Mouse (Mus musculus) kidney, embryonic 14.5 days (tissue): Measurements from ENCODE around the gene Chrm1. TPM values are rescaled to one million over a fixed set of nuclear protein-coding genes. Genes with fewer than 3 reads are reported as not detected.

Experiments
- ATAC-seq: fragments of 200-750 bp; cut with Nextera tagmentation; 2 replicates; pipeline ENCODE4 v1.8.0; 2017; ENCODE audit warnings: moderate number of reproducible peaks, mild to moderate bottlenecking, moderate TSS enrichment, moderate library complexity; ENCODE audit not compliant: low FRiP score, low TSS enrichment
- H3K27ac ChIP-seq: fragments of 300-500 bp; sonication (generic); 2 replicates; pipeline ENCODE4 v1.5.1; 2014; ENCODE audit warnings: low read depth, mild to moderate bottlenecking, low read length, moderate library complexity, mixed read lengths
- H3K27me3 ChIP-seq: fragments of 300-500 bp; sonication (generic); 2 replicates; pipeline ENCODE4 v1.6.1; 2014; ENCODE audit warnings: mild to moderate bottlenecking, low read length; ENCODE audit not compliant: control insufficient read depth, insufficient read depth
- H3K36me3 ChIP-seq: fragments of 300-500 bp; sonication (generic); 2 replicates; pipeline ENCODE4 v1.6.1; 2014; ENCODE audit warnings: low read length, mixed read lengths; ENCODE audit not compliant: control insufficient read depth, insufficient read depth
- H3K4me1 ChIP-seq: fragments of 300-500 bp; sonication (generic); 2 replicates; pipeline ENCODE4 v1.6.1; 2014; ENCODE audit warnings: low read length, mixed read lengths; ENCODE audit not compliant: control insufficient read depth, insufficient read depth
- H3K4me2 ChIP-seq: fragments of 300-500 bp; sonication (generic); replicated peaks from 2 replicates; pipeline ENCODE4 v1.6.1; 2014; ENCODE audit warnings: low read depth, mild to moderate bottlenecking, low read length
- H3K4me3 ChIP-seq: fragments of 300-500 bp; sonication (generic); 2 replicates; pipeline ENCODE4 v1.5.1; 2014; ENCODE audit warnings: mild to moderate bottlenecking, low read length
- H3K9ac ChIP-seq: fragments of 300-500 bp; sonication (generic); 2 replicates; pipeline ENCODE4 v1.6.1; 2014; ENCODE audit warnings: low read depth, mild to moderate bottlenecking, low read length, moderate library complexity
- H3K9me3 ChIP-seq: fragments of 300-500 bp; sonication (generic); 2 replicates; pipeline ENCODE4 v1.6.1; 2016; ENCODE audit warnings: low read length; ENCODE audit not compliant: control insufficient read depth
- WGBS: fragments of 180-500 bp; shearing (Covaris S2); extraction: QIAGEN DNeasy Blood & Tissue Kit; methylation state at CpG from one replicate; pipeline ENCODE4 v1.1.7; 2014; 5-methylcytosine and 5-hydroxymethylcytosine counted together
- polyA plus RNA-seq: library from polyadenylated mRNA; unstranded; fragments of >200 nt; fragmentation: Nextera tagmentation; extraction: Ambion mirVana; gene quantifications from 2 replicates; pipeline ENCODE4 v1.2.1, GENCODE M21; 2014

Gene Chrm1
- polyA plus RNA-seq, 1 experiment from 2014 or later: not detected

- 51% methylated on average over 2 of the region's 2 CpGs for WGBS
- Histone ChIP-seq H3K9ac (no peak overlapping the region), H3K4me2 (no peak overlapping the region), H3K9me3 (no peaks in the 10 kb centered on the region), H3K27ac (no peak overlapping the region), H3K36me3 (no peaks in the 10 kb centered on the region), H3K4me1 (peaks cover 6% of the 10 kb centered on the region; the same call in 1 of the 2 replicates), H3K4me3 (no peak overlapping the region), H3K27me3 (no peaks in the 10 kb centered on the region)
- no peak for ATAC-seq
Measured at GRCm38 (mm10) chr19:8646393-8646792, 17.2 kb upstream of the Chrm1 start.

DNA sequence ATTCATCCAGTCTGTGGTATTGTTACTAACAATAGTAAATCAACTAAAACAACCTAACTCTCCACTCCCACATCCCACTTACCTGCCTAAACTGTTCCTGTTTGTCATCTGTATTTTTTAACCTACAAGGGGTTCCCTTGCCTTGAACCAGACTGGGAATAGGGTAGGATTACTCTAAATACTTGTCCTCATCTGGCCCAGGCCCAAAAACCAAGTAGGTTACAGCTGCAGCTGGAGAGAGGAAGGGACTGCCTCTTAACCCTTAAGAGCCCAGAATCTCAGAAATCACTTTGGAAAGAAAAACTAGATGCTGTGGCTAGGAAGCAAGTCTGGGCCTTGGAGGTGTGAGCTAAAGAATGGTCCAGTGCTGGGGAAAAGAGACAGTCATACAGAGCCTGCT is 7.8 kb upstream of the Chrm1 start:
- Histone ChIP-seq H3K9ac (no peak overlapping the region), H3K4me2 (no peak overlapping the region), H3K36me3 (no peaks in the 10 kb centered on the region), H3K27me3 (no peaks in the 10 kb centered on the region), H3K4me3 (no peak overlapping the region), H3K4me1 (no peaks in the 10 kb centered on the region), H3K27ac (no peak overlapping the region), H3K9me3 (no peaks in the 10 kb centered on the region)
- no peak for ATAC-seq

- no peak overlapping the region for H3K27ac ChIP-seq
- no peak for ATAC-seq
- no peak overlapping the region for H3K9ac ChIP-seq
- H3K27me3 ChIP-seq: no peaks in the 10 kb centered on the region
- no peaks in the 10 kb centered on the region for H3K36me3 ChIP-seq
- H3K4me1 ChIP-seq: no peaks in the 10 kb centered on the region
- 72% methylated on average over 4 of the region's 4 CpGs for WGBS
- no peak overlapping the region for H3K4me3 ChIP-seq
- no peak overlapping the region for H3K4me2 ChIP-seq
- no peaks in the 10 kb centered on the region for H3K9me3 ChIP-seq
Measured at GRCm38 (mm10) chr19:8656341-8656740, 7.2 kb upstream of the Chrm1 start.

GRCm38 (mm10) chr19:8661821-8662307 is 1.7 kb upstream of the Chrm1 start:
- H3K4me2 ChIP-seq: peak overlapping the region; percentile 97
- peak; percentile 60 for ATAC-seq
- WGBS: 1% methylated on average over 35 of the region's 35 CpGs
- 0 out of 2 replicates have a peak, but pooled peaks cover 3% of the 10 kb centered on the region for H3K4me1 ChIP-seq
- H3K27me3 ChIP-seq: no peaks in the 10 kb centered on the region
- H3K36me3 ChIP-seq: no peaks in the 10 kb centered on the region
- H3K4me3 ChIP-seq: peak overlapping the region; percentile 47
- no peak overlapping the region for H3K27ac ChIP-seq
- H3K9me3 ChIP-seq: no peaks in the 10 kb centered on the region
- peak overlapping the region; percentile 67 for H3K9ac ChIP-seq

GRCm38 (mm10) chr19:8662337-8662736 is 1.3 kb upstream of the Chrm1 start:
- WGBS: 4% methylated on average over 11 of the region's 11 CpGs
- Histone ChIP-seq H3K9me3 (no peaks in the 10 kb centered on the region), H3K27me3 (no peaks in the 10 kb centered on the region), H3K36me3 (no peaks in the 10 kb centered on the region), H3K4me1 (0 out of 2 replicates have a peak, but pooled peaks cover 3% of the 10 kb centered on the region), H3K4me2 (peak overlapping the region; percentile 97), H3K4me3 (peak overlapping the region; percentile 47), H3K27ac (no peak overlapping the region), H3K9ac (peak overlapping the region; percentile 67; the same call in 1 of the 2 replicates)
- ATAC-seq: peak; percentile 40; the same call in 1 of the 2 replicates

DNA sequence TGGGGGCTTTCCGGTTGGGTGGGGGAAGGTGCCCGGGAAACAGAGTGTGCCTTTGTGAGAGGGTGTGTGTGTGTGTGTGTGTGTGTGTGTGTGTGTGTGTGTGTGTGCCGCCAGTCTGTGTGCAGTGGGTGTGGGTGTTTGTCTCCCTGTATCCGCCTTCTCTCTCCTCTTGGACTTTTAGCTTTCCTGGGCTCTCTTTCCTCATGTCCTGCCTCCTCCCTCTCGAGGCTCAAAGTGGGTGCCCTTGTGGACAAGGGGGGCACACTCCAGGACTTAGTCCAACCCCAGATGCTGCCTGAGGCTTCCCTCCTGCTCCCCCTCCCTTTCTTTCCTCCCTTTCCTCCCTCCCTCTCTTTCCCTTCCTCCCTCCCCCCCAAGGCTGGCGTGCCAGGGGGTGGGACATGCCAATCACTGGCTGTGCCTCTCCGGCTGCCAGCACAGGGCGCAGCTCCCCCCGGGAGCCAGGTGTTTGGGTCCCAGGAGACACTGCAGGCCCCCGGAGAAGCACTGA is 377 bp downstream of the Chrm1 start:
- H3K27me3 ChIP-seq: no peaks in the 10 kb centered on the region
- H3K4me3 ChIP-seq: no peak overlapping the region
- no peaks in the 10 kb centered on the region for H3K36me3 ChIP-seq
- WGBS: 59% methylated on average over 9 of the region's 10 CpGs
- ATAC-seq: 0 out of 2 replicates have a peak, but pooled peaks have one; percentile 14
- H3K4me1 ChIP-seq: 0 out of 2 replicates have a peak, but pooled peaks cover 3% of the 10 kb centered on the region
- no peak overlapping the region for H3K9ac ChIP-seq
- H3K27ac ChIP-seq: no peak overlapping the region
- H3K4me2 ChIP-seq: no peak overlapping the region
- H3K9me3 ChIP-seq: no peaks in the 10 kb centered on the region

- H3K27me3 ChIP-seq: no peaks in the 10 kb centered on the region
- H3K9ac ChIP-seq: no peak overlapping the region
- no peak overlapping the region for H3K27ac ChIP-seq
- 99% methylated on average over 3 of the region's 3 CpGs for WGBS
- no peak overlapping the region for H3K4me3 ChIP-seq
- H3K36me3 ChIP-seq: no peaks in the 10 kb centered on the region
- no peaks in the 10 kb centered on the region for H3K9me3 ChIP-seq
- H3K4me2 ChIP-seq: no peak overlapping the region
- 0 out of 2 replicates have a peak, but pooled peaks cover 3% of the 10 kb centered on the region for H3K4me1 ChIP-seq
- ATAC-seq: no peak
Measured at GRCm38 (mm10) chr19:8664859-8665258, 1.3 kb downstream of the Chrm1 start.

DNA sequence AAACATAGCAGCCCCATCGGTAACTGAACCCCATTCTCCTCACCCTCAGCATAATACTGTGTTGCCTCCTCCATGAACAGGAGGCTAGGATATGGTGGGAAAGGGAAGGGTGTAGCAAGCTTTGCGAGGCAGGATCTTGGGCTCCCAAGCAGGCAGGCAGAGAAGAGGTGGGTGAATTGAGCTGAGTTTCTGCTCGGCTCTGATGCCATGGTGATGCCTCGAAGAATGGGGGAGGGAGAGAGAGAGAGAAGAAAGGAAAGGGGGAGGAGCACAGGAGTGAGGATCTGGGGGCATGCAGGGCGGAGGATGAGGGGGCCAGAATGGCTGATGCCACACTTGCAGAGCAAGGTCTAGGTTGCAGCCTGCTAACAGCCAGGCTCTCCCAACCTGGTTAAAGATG is 2.2 kb downstream of the Chrm1 start:
- Histone ChIP-seq H3K36me3 (no peaks in the 10 kb centered on the region), H3K9ac (no peak overlapping the region), H3K9me3 (no peaks in the 10 kb centered on the region), H3K27ac (no peak overlapping the region), H3K4me1 (0 out of 2 replicates have a peak, but pooled peaks cover 3% of the 10 kb centered on the region), H3K4me2 (no peak overlapping the region), H3K27me3 (no peaks in the 10 kb centered on the region), H3K4me3 (no peak overlapping the region)
- 64% methylated on average over 5 of the region's 5 CpGs for WGBS
- no peak for ATAC-seq

GRCm38 (mm10) chr19:8672859-8673258 is 9.3 kb downstream of the Chrm1 start:
- Histone ChIP-seq H3K4me3 (no peak overlapping the region), H3K9me3 (no peaks in the 10 kb centered on the region)
- WGBS: 90% methylated on average over 3 of the region's 3 CpGs

More at GRCm38 (mm10) chr19:8672859-8673258, 9.3 kb downstream of the Chrm1 start:
- no peaks in the 10 kb centered on the region for H3K4me1 ChIP-seq
- no peak overlapping the region for H3K9ac ChIP-seq
- no peak for ATAC-seq
- H3K27ac ChIP-seq: no peak overlapping the region
- no peaks in the 10 kb centered on the region for H3K36me3 ChIP-seq
- H3K27me3 ChIP-seq: no peaks in the 10 kb centered on the region
- no peak overlapping the region for H3K4me2 ChIP-seq
